Mouse (Mus musculus) fibroblast of lung, adult 2 months (primary cell): ENCODE results near the gene Nab2.

Experiments used
- DNase-seq: peaks from one replicate; pipeline ENCODE4 v3.0.0-alpha.2; 2011; ENCODE audit warnings: low read depth

The Nab2 gene

DNA sequence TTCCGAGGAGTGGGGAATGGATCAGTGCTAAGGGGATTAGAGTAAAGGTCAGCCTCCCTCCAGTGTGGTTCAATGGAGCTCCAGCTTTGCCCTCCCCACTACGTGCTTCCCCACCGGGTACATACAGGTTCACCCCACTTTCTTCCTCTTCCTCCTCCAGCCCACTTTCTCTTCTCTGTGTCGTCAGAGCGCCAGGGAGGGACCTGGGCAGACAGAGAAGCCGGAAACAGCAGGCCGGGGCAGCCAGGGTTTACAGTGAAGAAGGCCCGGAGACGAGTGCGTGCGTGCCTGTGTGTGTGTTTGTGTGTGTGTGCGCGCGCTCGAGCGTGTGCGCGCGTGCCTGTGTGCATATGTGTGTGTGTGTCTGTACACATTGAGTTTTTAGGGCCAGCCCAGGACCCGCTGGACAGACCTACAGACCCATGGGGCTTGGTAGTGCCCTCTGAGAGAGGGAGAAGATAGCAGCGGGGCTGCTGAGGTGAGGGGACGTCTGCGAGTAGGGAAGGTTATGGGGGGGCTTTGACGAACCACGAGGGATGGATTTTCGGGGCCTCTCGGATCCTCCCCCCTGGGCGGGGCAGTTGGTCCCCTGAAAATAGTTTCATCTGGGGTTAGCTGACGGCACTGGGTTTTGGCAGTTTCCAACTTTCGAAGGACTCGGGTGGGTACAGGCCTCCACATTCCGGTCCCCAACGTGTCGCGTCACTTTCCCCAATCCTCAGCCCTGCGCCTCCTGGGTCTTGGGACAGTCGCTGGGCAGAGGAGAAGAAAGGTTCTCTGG, 25.4 kb downstream of the Nab2 start, which contains the start of gene Stat6:
Gene Stat6, plus strand, starts transcription at position 215 of the 781 bp plus-strand sequence.
- DNase-seq: no peak

- no peak for DNase-seq
Observed at GRCm38 (mm10) chr10:127641861-127642771, 26.3 kb downstream of the Nab2 start.

- DNase-seq: no peak
Observed at GRCm38 (mm10) chr10:127640421-127640820, 27.9 kb downstream of the Nab2 start.

GRCm38 (mm10) chr10:127632668-127633271, 35.6 kb downstream of the Nab2 start:
- no peak for DNase-seq

- no peak for DNase-seq
Observed at GRCm38 (mm10) chr10:127631261-127632214, 36.8 kb downstream of the Nab2 start.

DNA sequence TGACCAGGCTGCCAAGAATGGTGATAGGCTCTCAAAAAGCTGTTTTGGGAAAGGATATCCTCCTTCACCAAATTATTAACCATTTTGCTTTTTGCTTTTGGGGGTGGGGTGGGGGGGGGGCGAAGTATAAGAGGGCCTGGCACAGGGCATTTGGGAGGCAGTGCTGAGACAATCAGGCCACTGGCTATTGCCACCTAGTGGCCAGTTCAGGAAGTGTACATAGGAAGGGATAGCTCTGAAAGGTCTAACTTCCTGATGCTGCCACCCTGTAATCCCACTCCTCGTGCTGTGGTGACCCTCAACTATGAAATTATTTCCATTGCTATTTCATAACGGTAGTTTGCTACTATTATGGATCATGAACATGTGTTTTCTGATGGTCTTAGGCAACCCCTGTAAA, 41.9 kb downstream of the Nab2 start:
- no peak for DNase-seq

GRCm38 (mm10) chr10:127623439-127624216, 44.7 kb downstream of the Nab2 start:
- DNase-seq: no peak

- DNase-seq: no peak
Observed at GRCm38 (mm10) chr10:127622661-127623060, 45.7 kb downstream of the Nab2 start.

GRCm38 (mm10) chr10:127622057-127622392, 46.3 kb downstream of the Nab2 start:
- no peak for DNase-seq

- peak; percentile 95 for DNase-seq
Observed at GRCm38 (mm10) chr10:127621191-127622056, 46.9 kb downstream of the Nab2 start.

DNA sequence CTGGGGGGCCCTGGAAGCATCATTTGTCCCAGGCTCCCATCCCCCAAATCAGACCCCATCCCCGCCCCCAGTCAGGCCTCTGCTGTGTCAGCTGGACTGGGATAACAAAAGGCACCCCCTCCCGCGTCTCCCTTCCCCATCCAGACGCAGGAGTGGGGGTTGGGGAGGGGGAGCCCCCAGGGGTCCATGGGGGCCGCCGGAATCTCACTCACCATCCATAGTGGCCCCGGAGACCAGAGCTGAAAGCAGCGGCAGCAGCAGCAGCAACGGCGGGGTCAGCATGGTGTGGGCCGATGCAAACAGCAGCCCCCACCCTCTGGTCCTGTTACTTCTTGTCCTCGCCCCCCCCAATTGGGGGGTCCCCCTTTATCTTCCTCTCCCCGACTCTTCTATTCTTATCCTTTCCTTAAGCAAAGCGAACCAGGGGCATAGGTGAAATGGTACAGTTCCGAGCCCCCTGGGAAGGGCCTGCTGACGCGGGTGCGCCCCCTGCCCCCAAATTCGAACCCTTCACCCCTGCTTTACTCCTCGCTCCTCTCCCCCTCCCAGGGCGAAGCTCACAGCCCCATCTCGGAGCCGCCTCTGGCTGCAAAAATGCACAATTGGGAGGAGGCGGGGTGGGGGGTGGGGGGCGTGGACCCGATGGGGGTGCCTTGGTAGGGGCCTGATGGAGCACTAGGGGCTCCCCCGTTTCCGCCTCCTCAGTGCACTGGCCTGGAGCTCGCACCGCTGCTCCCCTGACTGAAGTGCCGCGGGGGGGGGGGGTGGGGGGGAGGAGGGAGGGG, 47.8 kb downstream of the Nab2 start, which contains the start of gene Lrp1:
Gene Lrp1, minus strand, starts transcription at position 743 of the 785 bp plus-strand sequence.
- DNase-seq: no peak

DNA sequence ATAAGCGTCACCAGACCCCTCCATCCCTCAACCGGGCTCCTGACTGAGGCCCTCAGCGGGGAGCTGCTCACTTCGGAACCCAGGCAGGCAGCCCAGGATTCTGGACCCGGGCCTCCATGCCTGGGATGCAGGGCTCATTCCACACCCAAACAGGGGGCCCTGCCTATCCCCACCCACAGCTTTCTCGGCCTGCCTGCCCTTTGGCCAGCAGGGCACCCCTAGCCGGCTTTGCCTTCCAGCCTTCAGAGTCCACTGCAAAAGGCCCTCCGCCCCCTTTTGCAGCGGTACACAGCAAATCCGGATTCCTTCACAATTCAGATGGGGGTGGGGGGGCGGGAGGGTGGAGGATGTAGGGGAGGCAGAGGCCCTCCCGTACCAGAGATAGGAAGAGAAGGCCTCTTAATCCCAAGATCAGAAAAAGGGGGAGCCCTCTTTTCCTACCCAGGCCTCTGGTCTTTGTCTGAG, 48.4 kb downstream of the Nab2 start:
- no peak for DNase-seq

- DNase-seq: no peak
Observed at GRCm38 (mm10) chr10:127619119-127619721, 49.1 kb downstream of the Nab2 start.

GRCm38 (mm10) chr10:127618173-127618572, 50.2 kb downstream of the Nab2 start:
- DNase-seq: no peak

- no peak for DNase-seq
Observed at GRCm38 (mm10) chr10:127617294-127617693, 51.1 kb downstream of the Nab2 start.

DNA sequence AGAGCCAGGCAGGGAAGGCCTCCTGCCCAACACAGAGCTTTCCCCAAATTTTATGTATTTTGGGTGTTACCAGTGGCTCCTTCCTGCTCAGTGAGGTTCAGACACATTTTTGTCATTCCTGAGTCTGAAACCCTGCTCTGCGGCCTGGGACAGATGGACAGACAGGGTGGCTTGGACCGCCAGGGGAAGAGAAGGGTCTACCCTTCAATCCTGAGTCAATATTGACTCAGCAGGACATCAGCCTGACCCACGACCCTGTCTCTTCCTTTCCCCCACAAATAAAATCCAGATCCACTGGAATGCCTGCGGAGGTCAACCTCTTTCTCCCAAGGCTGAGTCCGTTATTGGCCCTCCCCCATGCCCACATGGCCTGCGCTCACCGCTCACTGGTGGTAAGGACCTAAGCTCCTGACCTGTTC, 52.1 kb downstream of the Nab2 start:
- DNase-seq: no peak

GRCm38 (mm10) chr10:127615591-127615990, 52.8 kb downstream of the Nab2 start:
- DNase-seq: no peak

DNA sequence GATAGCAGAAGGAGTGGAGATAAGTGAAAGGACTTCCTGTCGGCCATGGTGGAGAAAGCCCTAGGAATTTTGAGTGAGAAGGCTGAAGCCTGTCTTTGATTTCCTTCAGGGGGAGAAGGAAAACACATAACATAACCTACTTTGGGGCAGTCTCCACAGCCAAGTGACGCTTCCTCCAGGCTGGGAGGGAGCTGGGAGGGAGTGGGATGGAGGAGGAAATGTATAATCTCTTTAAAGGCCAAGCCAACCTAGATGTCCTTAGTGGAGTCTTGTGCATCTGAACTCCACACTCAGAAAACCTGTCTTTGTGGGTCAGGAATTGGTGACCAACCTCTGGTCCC, 53.4 kb downstream of the Nab2 start:
- DNase-seq: no peak
